In genomic region chr13:104533806-104534495, GRCm38 (mm10) we compare ENCODE assay signal across 22 mouse cellular contexts.
DNase-seq lines count a peak whose midpoint lies in the region; ATAC-seq and TF ChIP-seq lines count a peak whose summit lies in the region.
"Had no signal": no experiment of that assay in that cellular context is flagged by ENCODE, and none has a peak within 500 bp of the region (broad histone marks: within the 10 kb centered on the region; RNA-seq: fewer than 3 reads in every experiment).

No protein-coding gene starts in this region.

- TF ChIP-seq POLR2A in cerebellum, adult 2 months (IDR thresholded peaks at IDR 0.05; ENCODE audit: borderline replicate concordance, insufficient read depth, low read length): no peak

- no peaks in the 10 kb centered on the region for H3K36me3 ChIP-seq in lung, embryonic 14.5 days (ENCODE audit: insufficient read depth)
- H3K36me3 ChIP-seq in midbrain, embryonic 13.5 days: no peaks in the 10 kb centered on the region
- H3K36me3 ChIP-seq: hindbrain, embryonic 12.5 days; limb, embryonic 15.5 days; liver, embryonic 15.5 days; neural tube, embryonic 15.5 days had no signal

- no peaks in the 10 kb centered on the region for H3K27me3 ChIP-seq in cerebellum, adult 2 months (ENCODE audit: control insufficient read depth, insufficient read depth, low read length)
- no peaks in the 10 kb centered on the region for H3K27me3 ChIP-seq in lung, embryonic 14.5 days (ENCODE audit: insufficient read depth, low read length)
- no peaks in the 10 kb centered on the region for H3K27me3 ChIP-seq in midbrain, embryonic 13.5 days
- H3K27me3 ChIP-seq: hindbrain, embryonic 12.5 days; limb, embryonic 15.5 days; liver, embryonic 15.5 days; neural tube, embryonic 15.5 days had no signal

- H3K27ac ChIP-seq in cerebellum, adult 2 months (ENCODE audit: insufficient read depth, low read length): no peak overlapping the region
- no peak overlapping the region for H3K27ac ChIP-seq in lung, embryonic 14.5 days (ENCODE audit: low read depth)
- no peak overlapping the region for H3K27ac ChIP-seq in midbrain, embryonic 13.5 days
- H3K27ac ChIP-seq: heart, adult 2 months; hindbrain, embryonic 12.5 days; limb, embryonic 15.5 days; liver, embryonic 15.5 days; neural tube, embryonic 15.5 days had no signal

- TF ChIP-seq CTCF in cerebellum, adult 2 months (IDR thresholded peaks at IDR 0.05; ENCODE audit: borderline replicate concordance, insufficient read depth, low read depth, low read length): no peak
- TF ChIP-seq CTCF in lung, embryonic 14.5 days (IDR thresholded peaks at IDR 0.05; ENCODE audit: low read depth): no peak

- no peaks in the 10 kb centered on the region for H3K9me3 ChIP-seq in lung, embryonic 14.5 days (ENCODE audit: low read depth, low read length)
- no peaks in the 10 kb centered on the region for H3K9me3 ChIP-seq in midbrain, embryonic 13.5 days
- H3K9me3 ChIP-seq: hindbrain, embryonic 12.5 days; limb, embryonic 15.5 days; liver, embryonic 15.5 days; neural tube, embryonic 15.5 days had no signal

- H3K4me2 ChIP-seq in lung, embryonic 14.5 days: no peak overlapping the region
- H3K4me2 ChIP-seq in midbrain, embryonic 13.5 days (replicated peaks): no peak overlapping the region
- H3K4me2 ChIP-seq: hindbrain, embryonic 12.5 days; limb, embryonic 15.5 days; liver, embryonic 15.5 days; midbrain, embryonic 11.5 days; neural tube, embryonic 15.5 days had no signal

- no peak overlapping the region for H3K4me3 ChIP-seq in cerebellum, adult 2 months (replicated peaks; ENCODE audit: insufficient read depth, low read depth, low read length)
- H3K4me3 ChIP-seq in lung, embryonic 14.5 days (ENCODE audit: low read depth, low read length): no peak overlapping the region
- no peak overlapping the region for H3K4me3 ChIP-seq in midbrain, embryonic 13.5 days (replicated peaks)
- H3K4me3 ChIP-seq: heart, adult 2 months; hindbrain, embryonic 12.5 days; limb, embryonic 15.5 days; liver, embryonic 15.5 days; neural tube, embryonic 15.5 days had no signal

- WGBS in cerebellum, adult 2 months: 38% methylated on average over 7 of the region's 7 CpGs
- 52% methylated on average over 7 of the region's 7 CpGs for WGBS in lung, embryonic 14.5 days
- WGBS in midbrain, embryonic 13.5 days: 94% methylated on average over 7 of the region's 7 CpGs

- H3K9ac ChIP-seq in lung, embryonic 14.5 days: no peak overlapping the region
- H3K9ac ChIP-seq in midbrain, embryonic 13.5 days (replicated peaks): no peak overlapping the region
- H3K9ac ChIP-seq: hindbrain, embryonic 12.5 days; limb, embryonic 15.5 days; liver, embryonic 15.5 days; neural tube, embryonic 15.5 days had no signal

- peak; percentile 17 to 41 for DNase-seq in cerebellum, postnatal 14 days
- no peak for DNase-seq in cerebellum, adult 2 months
- DNase-seq in lung, embryonic 14.5 days: peak; percentile 52
- DNase-seq in lung, postnatal 25 days (ENCODE audit: low spot score): no peak
- DNase-seq in kidney, postnatal 10 days: peak; percentile 47
- DNase-seq: cerebellum, adult 11-12 months; gastrocnemius, postnatal 14 days; heart, adult 2 months; layer of hippocampus, adult 9-11 months; right cerebral cortex, adult 18-20 months; right cerebral cortex, postnatal 4 days; thymus, adult 18-20 months; thymus, postnatal 36 days had no signal

- H3K4me1 ChIP-seq in cerebellum, adult 2 months (ENCODE audit: control insufficient read depth, insufficient read depth, low read length): no peaks in the 10 kb centered on the region
- H3K4me1 ChIP-seq in lung, embryonic 14.5 days (ENCODE audit: insufficient read depth): no peaks in the 10 kb centered on the region
- H3K4me1 ChIP-seq in midbrain, embryonic 13.5 days (replicated peaks): 0 out of 2 replicates have a peak, but pooled peaks cover 2% of the 10 kb centered on the region
- H3K4me1 ChIP-seq: hindbrain, embryonic 12.5 days; limb, embryonic 15.5 days; liver, embryonic 15.5 days; neural tube, embryonic 15.5 days had no signal

- ATAC-seq in lung, embryonic 14.5 days (ENCODE audit: insufficient read depth): no peak
- no peak for ATAC-seq in midbrain, embryonic 13.5 days
- no peak for ATAC-seq in megakaryocyte-erythroid progenitor cell, adult 5-6 weeks (replicated peaks; ENCODE audit: low FRiP score, low TSS enrichment, poor library complexity, severe bottlenecking)
- ATAC-seq: forebrain, embryonic 16.5 days; lung, postnatal 0 days had no signal

Comparison
In these comparisons a context has a peak if more than half of its experiments do, and no peak if none do; other contexts are left out.
1. DNase-seq: peak in cerebellum, postnatal 14 days (2 of 2), lung, embryonic 14.5 days (single experiment) and kidney, postnatal 10 days (single experiment); none in cerebellum, adult 2 months (0 of 2) and lung, postnatal 25 days (single experiment).